Mouse (Mus musculus) ES-Bruce4 (cell line): ENCODE measurements at regions not wholly inside any gene's neighbourhood (a gene's known extent, or its start where the extent isn't known, plus 50 kb on each side); places are given as distances from the start of the nearest gene placed in this dataset.

ENCODE experiments used
- H3K27ac ChIP-seq: 2 replicates; pipeline ENCODE4 v1.5.1; 2012; ENCODE audit warnings: low read length, inconsistent platforms; ENCODE audit not compliant: insufficient read depth
- H3K27me3 ChIP-seq: 2 replicates; pipeline ENCODE4 v1.6.1; 2012; ENCODE audit warnings: mild to moderate bottlenecking, low read length, inconsistent platforms; ENCODE audit not compliant: control insufficient read depth, poor library complexity, insufficient read depth, severe bottlenecking
- H3K36me3 ChIP-seq: 2 replicates; pipeline ENCODE4 v1.6.1; 2012; ENCODE audit warnings: inconsistent platforms, mild to moderate bottlenecking, low read length, moderate library complexity; ENCODE audit not compliant: control insufficient read depth, poor library complexity, insufficient read depth, severe bottlenecking
- H3K4me1 ChIP-seq: one replicate; pipeline ENCODE4 v1.8.1; 2011; ENCODE audit warnings: low read length; ENCODE audit not compliant: control insufficient read depth, insufficient read depth
- H3K4me3 ChIP-seq: 2 replicates; pipeline ENCODE4 v1.5.1; 2011; ENCODE audit warnings: low read depth, mild to moderate bottlenecking, low read length
- H3K9ac ChIP-seq: 2 replicates; pipeline ENCODE4 v1.6.1; 2012; ENCODE audit warnings: low read depth, mild to moderate bottlenecking, inconsistent platforms; ENCODE audit not compliant: poor library complexity, severe bottlenecking
- H3K9me3 ChIP-seq: replicated peaks from 2 replicates; pipeline ENCODE4 v1.6.1; 2012; ENCODE audit warnings: mild to moderate bottlenecking, low read length, inconsistent platforms; ENCODE audit not compliant: control insufficient read depth, poor library complexity, insufficient read depth, severe bottlenecking
- CTCF ChIP-seq: IDR thresholded peaks from one replicate; pipeline ENCODE4 v1.8.1; 2011; ENCODE audit warnings: low read depth, low read length
- EP300 ChIP-seq: IDR thresholded peaks from 2 replicates; pipeline ENCODE4 v1.6.1; 2011; ENCODE audit warnings: low read depth, low read length; ENCODE audit not compliant: insufficient read depth
- POLR2A ChIP-seq: IDR thresholded peaks from one replicate; pipeline ENCODE4 v1.8.1; 2011; ENCODE audit warnings: low read length; ENCODE audit not compliant: insufficient read depth

- no peak overlapping the region for H3K9ac ChIP-seq
- no peaks in the 10 kb centered on the region for H3K27me3 ChIP-seq
- no peak overlapping the region for H3K27ac ChIP-seq
- no peak overlapping the region for H3K4me3 ChIP-seq
- TF ChIP-seq POLR2A (no peak), EP300 (no peak), CTCF (no peak)
- H3K9me3 ChIP-seq: no peaks in the 10 kb centered on the region
- no peaks in the 10 kb centered on the region for H3K36me3 ChIP-seq
- no peaks in the 10 kb centered on the region for H3K4me1 ChIP-seq
Observed at GRCm38 (mm10) chr5:101239298-101240118, 394.0 kb downstream of the Gpat3 start.

DNA sequence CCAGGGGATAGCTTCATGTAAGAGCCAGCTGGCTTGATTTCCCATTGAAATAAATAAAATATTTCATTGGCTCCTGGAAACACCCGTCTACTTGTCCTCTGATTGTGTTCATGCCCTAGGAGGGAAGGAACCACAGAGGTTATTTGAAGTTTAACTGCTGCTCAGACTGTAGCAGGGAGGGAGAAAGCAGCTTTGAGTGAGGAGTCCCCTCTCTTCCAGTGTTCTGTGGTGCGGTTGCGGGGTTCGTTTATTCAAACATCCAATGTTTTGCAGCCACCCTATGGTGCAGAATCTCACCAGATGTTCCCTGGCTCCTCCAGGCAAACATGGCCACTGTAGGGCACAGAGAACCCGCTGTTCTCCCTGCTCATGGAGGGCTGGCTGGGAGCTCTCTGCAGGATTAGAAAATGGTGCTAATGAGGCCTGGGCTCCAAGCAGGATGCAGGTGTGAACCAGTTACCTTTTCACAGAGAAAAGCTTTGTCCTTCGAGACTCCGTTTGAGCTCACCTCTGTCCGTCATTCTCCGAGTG lies 390.7 kb downstream of the Gpat3 start:
- Histone ChIP-seq H3K9ac (no peak overlapping the region), H3K9me3 (no peaks in the 10 kb centered on the region), H3K36me3 (no peaks in the 10 kb centered on the region), H3K4me1 (no peaks in the 10 kb centered on the region), H3K27me3 (no peaks in the 10 kb centered on the region), H3K4me3 (no peak overlapping the region), H3K27ac (no peak overlapping the region)
- TF ChIP-seq POLR2A (no peak), CTCF (no peak), EP300 (no peak)

GRCm38 (mm10) chr5:101222390-101222789 lies 376.9 kb downstream of the Gpat3 start:
- Histone ChIP-seq H3K4me1 (no peaks in the 10 kb centered on the region), H3K36me3 (no peaks in the 10 kb centered on the region), H3K9ac (no peak overlapping the region), H3K9me3 (no peaks in the 10 kb centered on the region), H3K27me3 (no peaks in the 10 kb centered on the region), H3K27ac (no peak overlapping the region), H3K4me3 (no peak overlapping the region)
- no peak for TF ChIP-seq POLR2A
- no peak for TF ChIP-seq CTCF
- TF ChIP-seq EP300: no peak

GRCm38 (mm10) chr5:101218082-101218481 lies 372.6 kb downstream of the Gpat3 start:
- H3K4me3 ChIP-seq: no peak overlapping the region
- no peaks in the 10 kb centered on the region for H3K4me1 ChIP-seq
- no peak overlapping the region for H3K9ac ChIP-seq
- TF ChIP-seq POLR2A (no peak), EP300 (no peak), CTCF (no peak)
- no peaks in the 10 kb centered on the region for H3K9me3 ChIP-seq
- no peaks in the 10 kb centered on the region for H3K36me3 ChIP-seq
- no peak overlapping the region for H3K27ac ChIP-seq
- no peaks in the 10 kb centered on the region for H3K27me3 ChIP-seq

- TF ChIP-seq POLR2A (no peak), EP300 (no peak), CTCF (no peak)
- H3K4me1 ChIP-seq: no peaks in the 10 kb centered on the region
- no peaks in the 10 kb centered on the region for H3K36me3 ChIP-seq
- H3K9me3 ChIP-seq: no peaks in the 10 kb centered on the region
- no peaks in the 10 kb centered on the region for H3K27me3 ChIP-seq
- H3K9ac ChIP-seq: no peak overlapping the region
- H3K27ac ChIP-seq: no peak overlapping the region
- no peak overlapping the region for H3K4me3 ChIP-seq
Observed at GRCm38 (mm10) chr5:101216837-101217571, 371.5 kb downstream of the Gpat3 start.

DNA sequence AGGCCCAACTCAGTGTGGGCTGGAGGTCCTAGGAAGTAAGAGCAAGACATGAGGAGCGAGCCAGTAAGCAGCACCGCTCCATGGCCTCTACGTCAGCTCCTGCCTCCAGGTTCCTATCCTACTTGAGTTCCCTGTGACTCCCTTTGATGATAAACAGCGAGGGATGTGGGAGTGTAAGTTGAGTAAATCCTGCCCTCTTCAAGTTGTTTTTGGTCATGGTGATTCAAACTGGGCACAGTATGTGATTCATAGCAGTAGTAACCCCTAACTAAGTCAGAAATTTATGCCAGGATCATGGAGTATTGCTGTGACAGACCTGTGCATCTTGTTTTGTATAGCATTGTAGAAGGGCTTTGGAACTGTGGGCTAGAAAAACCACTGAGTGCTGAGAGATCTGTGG lies 366.5 kb downstream of the Gpat3 start:
- no peak overlapping the region for H3K9ac ChIP-seq
- H3K9me3 ChIP-seq: no peaks in the 10 kb centered on the region
- TF ChIP-seq CTCF: no peak
- TF ChIP-seq POLR2A: no peak
- TF ChIP-seq EP300: no peak
- H3K27ac ChIP-seq: no peak overlapping the region
- no peaks in the 10 kb centered on the region for H3K4me1 ChIP-seq
- H3K4me3 ChIP-seq: no peak overlapping the region
- H3K27me3 ChIP-seq: no peaks in the 10 kb centered on the region
- no peaks in the 10 kb centered on the region for H3K36me3 ChIP-seq
